Mouse (Mus musculus): ENCODE measurements at regions not wholly inside any gene's neighbourhood (a gene's known extent, or its start where the extent isn't known, plus 50 kb on each side); places are given as distances from the start of the nearest gene placed in this dataset.
"Not testable (repeated sequence)": the region's sequence is repeated elsewhere in the genome, so short reads cannot be mapped to it uniquely, and the experiment has no call there.

DNA sequence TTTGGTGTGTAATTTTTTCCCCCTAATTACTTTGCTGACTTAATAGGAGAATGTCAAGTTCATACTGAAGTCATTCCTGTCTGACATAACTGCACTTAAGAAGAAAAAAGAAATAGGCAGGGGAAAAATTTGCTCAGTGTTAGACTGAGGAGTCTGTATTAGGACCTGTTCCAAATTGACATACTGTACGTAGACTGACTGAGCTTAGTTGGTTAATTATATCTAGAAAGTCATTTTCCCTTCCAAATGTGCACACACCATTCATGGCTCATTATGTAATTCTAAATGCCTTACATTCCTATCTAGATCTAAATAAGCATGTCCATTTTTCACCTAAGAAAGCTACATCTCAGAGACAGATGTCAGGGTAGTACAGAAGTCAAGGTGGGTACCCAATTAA, 435.6 kb upstream of the Htr2a start:
- no peak for DNase-seq (ENCODE audit: low read depth)

DNA sequence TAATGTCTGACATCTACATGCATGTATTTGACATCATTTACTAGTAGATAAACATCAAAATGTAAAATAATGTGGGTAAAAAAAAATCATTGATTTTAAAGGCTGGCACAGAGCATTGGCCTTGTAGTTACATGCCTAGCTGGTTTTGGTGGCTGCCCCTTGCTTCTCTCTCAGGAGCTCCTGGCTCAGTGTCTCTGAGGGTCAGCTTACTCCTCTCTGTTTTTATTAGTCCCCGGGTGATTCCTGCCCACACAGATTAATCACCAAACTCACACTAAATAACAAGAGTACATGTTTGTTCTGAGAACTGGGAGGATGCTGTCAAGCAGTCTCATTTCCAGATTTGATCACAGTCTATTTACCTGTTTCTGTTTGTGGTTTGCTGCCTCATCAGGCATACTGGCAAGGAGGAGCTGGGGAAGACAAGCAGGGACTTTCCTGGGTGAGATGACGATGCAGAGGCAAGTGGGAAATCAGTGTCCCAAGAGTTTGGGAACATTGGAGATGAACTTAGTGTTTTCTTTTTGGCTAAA, 422.7 kb upstream of the Htr2a start:
- DNase-seq (ENCODE audit: low read depth) = no peak

DNA sequence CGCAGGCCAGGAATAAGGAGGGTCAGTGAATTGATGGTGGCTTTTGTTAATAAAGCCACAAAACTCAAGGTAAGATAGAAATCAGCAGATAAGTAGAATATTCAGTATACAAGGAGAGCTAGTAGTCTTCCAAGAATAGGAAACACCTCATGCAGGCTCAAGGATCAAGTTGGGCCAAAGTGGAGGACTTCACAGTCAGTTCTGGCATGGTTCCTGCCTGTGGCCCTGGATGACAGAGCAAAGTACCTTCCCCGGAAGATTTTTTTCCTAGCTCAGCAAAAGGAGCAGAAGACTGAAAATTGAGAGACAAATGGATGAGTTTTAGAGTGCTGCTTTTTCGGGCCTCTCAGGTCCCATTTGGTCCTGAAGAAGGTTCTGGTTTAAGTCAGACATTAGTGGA, 420.9 kb upstream of the Htr2a start:
- DNase-seq (ENCODE audit: low read depth) = no peak

DNA sequence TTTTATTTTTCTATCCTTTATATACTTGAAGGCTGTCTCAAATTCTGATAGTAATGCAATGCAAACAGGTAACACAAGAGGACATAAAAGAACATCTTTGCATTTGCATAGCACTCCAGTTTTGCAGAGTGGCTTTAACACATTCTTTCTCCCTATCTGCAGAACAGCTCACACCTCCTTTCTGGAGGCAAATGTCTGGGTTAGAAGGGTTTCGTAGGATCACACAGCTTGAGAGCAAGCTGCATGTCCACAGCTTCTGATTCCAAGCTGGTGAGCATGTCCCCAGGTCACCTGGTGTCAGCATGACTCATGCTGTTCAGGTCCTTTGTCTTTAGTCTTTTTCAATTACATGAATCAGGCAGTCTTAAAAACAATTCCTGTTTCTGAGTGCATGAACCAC, 418.5 kb upstream of the Htr2a start:
- no peak for DNase-seq (ENCODE audit: low read depth)

DNA sequence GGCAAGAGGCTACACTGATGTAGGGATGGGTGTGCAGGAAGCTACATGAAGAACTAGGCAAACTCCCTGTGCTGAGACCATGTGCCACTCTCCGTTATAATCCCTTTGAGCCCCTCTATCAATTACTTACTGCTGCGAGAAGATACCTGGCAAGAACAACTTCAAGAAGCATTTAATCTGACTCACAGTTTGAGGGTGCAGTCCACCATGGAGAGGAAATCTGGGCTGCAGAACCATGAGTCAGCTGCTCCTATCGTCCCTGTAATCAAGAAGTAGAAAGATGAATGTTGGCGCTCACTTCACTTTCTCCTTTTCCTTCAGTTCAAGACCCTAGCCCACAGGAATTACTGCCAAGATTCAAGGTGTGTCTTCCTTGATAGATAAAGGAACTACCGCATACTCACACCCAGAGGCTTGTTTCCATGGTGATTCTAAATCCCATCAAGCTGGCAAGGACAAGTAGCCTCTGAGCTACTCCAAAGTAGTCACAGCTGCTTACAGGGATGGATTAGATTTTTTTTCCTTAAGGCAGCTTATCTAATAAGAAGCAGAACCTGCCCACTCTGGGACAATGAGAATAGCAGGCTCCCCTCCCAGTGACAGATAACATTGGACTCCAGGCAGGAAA, 411.0 kb upstream of the Htr2a start:
- no peak for DNase-seq (ENCODE audit: low read depth)

DNA sequence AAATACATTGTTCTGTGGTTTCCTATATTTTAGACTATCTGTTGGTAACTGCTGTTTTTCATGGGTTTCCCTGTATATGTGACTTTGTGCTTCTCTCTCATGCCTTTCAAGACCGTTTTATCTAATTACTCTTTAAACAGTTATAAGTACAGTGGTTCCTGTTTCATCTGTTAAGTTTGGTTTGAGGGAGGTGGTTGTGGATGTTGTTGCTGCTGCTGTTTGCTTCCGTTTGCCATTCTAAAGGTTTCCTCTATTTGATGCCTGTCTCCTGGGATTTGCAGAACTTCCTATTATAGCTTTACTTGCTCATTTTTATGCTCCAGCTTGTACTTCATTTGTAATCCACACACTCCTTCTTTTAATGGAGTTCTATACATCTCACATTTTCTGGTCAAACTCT, 400.4 kb upstream of the Htr2a start:
- DNase-seq (ENCODE audit: low read depth) = no peak

DNA sequence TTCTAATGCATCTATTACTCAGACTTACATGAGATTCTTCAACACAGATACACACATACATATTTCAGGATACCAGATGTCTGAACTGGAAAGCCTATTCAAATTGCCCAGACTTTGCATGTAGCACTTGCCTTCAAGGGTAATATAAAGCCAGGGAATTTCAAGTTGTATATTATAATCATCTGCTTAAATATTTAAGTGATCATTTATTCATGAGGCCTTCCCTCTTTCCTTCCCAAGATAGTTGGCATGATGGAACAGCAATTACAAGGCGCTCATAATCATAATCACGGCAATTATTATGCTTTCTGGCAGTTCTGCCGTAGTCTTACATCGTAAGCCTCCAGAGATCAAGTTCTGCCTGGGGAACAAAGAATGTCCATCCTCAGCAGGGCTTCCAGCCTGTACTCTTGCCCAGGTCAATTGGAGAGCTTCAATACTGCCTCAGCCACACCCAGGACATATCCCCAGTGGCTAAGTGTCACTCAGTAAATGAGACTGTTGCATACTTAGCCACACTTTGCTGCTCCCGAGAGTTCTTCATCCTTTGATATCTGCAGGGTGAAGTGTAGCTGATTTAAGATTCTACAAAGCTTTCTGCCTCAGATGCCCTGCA, 391.3 kb upstream of the Htr2a start:
- DNase-seq (ENCODE audit: low read depth) = no peak

DNA sequence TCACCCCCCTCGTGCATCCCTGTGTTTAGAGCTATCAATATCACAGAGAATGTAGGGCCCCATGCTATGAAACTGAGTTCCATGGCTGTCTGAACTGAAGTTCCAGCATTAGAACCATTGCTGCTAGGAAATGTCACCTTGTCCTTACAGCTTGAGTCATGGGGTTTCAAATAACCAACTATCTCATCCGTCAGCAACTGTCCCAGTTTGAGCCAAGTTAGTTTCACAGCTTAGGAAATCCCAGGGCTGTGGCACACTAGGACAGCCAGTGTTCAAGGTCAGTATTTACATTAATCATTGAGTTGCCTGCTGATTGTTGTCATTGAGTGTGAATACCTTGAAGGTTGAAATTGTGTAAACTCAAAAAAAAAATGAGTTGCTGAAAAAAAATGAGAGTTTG, 390.6 kb upstream of the Htr2a start:
- no peak for DNase-seq (ENCODE audit: low read depth)

DNA sequence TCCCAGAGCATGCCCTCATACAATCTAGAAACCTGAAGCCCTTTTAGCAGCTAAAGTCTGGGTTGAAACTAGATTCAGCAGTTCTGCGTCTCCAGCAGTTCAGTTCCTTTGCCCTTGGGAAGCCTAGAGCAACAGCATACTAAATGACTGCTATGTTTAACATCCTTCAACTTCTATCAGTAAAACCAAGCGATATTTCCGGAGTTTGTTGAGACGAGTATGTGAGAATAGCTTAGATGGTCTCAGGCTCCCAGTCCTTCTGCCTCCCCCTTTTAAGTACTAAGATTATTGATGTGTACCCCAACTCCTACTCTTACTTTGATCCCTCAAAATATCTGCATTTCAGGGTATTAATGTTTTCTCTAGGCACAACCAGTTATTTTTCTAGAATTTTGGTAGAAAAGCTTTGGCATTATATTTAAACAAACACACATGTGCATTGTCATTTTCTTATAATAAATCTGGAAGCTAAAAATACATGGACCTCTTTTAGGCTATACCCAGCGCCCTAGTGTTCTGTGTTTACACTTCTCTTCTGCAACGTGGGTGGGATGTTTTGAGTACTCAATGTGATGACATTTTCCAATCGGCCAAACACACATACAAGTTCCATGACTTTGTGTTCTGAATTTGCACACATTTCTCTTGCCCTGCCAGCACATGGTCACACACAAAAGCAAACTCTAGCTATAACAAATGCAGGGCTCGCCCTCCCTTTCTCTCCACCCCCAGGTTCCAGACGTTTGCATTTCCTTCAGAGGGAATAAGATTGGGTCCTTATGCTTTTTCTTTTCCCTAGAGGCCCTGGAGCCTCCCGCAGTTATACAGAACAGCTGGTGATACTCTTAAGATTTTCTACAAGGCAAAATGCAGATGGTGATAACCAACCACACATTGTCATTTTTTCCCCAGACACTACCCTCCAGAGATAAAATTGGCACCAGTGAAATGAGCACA, 388.2 kb upstream of the Htr2a start:
- no peak for DNase-seq (ENCODE audit: low read depth)

DNA sequence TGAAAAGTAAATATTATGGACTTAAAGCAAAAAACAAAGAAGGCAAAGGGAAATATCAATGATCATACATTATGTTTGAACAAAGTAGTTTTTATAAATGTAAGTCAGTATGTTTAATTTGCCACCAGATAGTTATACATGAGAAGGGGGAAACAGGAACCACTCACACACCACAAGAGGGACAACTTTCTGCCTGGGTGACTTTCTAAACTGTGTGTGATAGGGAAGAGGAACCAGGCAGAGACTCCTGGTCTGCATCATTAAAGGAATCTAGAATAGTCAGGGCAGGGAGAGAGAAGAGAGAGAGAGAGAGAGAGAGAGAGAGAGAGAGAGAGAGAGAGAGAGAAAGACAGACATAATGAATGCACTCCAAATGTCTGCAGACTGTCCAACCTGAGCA, 385.6 kb upstream of the Htr2a start:
- no peak for DNase-seq (ENCODE audit: low read depth)

DNA sequence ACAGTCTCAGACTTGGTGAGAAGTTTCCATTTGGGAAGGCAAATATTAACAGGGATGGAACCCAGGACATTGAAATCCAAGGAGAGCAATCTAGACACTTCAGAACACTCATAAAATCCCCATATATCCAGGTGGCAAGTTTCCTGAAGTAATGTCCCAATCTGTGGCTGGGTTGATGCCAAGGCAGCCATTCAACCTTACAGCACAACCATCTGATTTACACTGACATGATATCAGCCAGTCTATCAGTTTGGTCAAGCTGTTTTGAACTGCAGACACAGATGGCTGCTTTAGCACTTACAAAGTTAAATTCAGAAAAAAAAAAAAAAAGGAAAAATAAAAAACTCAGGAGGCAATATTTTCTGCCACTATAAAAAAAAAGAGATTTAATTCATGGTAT, 381.2 kb upstream of the Htr2a start:
- DNase-seq (ENCODE audit: low read depth) = no peak

DNA sequence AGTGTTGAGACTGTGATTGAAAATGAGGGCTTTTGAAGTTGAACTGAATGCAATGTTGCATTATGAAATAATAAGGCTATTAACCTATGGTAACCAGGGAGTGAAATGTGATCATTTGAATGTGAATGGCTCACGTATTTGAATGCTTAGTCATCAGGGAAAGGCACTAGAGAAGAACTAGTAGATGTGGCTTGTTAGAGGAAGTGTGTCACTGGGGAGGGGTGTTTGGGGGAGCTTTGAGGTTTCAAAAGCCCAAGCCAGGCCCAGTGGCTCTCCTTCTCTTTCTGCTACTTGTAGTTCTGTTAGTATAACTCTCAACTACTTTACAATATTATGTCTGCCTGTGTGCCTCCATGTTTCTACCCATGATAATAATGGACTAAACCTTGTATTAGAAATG, 373.6 kb upstream of the Htr2a start:
- no peak for DNase-seq (ENCODE audit: low read depth)

DNA sequence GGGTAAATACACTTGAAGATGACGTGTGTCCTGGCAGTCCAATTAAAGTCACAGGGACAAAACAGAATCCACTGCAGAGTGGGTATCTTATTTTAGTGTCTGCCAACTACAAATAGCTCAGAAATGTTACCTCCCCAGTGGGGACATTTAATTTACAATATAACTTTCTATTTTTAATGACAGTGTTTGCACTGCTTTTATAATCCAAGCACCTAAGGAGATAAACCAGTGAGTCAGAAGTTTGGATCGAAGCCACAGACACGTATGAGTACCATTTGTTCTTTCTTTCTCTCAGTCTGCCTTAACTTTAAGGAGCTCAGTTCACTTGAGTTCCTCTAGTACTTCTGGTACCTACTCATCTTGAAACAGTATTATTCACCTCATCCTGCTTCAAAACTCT, 346.1 kb upstream of the Htr2a start:
- no peak for DNase-seq (ENCODE audit: low read depth)

DNA sequence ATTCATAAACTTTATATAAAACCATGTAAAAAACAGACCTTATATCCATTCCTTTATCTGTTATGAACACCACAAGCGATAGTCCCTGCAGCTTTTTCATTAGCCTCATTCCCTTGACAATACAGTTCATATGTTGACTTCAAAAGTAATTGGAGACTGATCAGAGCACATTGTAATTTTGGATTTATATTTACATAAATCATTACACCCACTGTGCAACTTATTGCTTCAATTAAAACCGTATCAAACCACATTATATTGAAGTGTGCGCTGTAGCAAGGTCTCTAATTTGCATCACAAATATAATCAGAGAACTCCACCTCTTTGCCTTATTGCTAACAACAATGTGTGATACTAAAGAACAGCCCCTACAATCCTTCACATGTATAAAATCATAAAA, 336.2 kb upstream of the Htr2a start:
- no peak for DNase-seq (ENCODE audit: low read depth)

DNA sequence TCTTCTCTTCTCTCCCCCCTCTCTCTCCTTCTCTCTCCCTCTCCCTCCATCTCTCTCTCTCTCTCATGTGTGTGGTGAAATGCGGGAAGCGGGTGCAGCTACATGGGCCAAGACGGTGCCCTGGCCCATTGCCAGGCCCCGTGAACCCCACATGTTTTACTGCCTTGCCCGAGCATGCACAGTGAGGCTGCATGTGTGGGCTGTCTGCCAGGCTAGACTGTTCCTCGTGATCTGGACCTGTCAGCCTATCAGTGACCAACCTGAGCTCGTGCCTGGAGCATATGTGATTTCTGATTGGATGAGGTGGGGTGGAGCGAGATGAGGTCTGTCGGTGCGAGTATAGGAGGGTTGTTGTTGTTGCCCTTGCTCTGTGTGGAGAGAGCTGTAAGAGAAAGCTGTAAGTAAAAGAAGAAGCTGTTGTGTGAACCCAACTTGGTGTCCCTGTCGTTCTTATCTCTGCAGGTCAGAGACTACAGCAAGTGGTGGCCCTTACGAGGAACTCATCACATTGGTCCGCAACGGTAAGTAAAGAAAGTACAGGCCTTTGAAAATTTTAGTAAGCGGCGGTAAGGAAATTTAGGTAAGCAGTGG, 333.8 kb upstream of the Htr2a start:
- DNase-seq (ENCODE audit: low read depth) = no peak

DNA sequence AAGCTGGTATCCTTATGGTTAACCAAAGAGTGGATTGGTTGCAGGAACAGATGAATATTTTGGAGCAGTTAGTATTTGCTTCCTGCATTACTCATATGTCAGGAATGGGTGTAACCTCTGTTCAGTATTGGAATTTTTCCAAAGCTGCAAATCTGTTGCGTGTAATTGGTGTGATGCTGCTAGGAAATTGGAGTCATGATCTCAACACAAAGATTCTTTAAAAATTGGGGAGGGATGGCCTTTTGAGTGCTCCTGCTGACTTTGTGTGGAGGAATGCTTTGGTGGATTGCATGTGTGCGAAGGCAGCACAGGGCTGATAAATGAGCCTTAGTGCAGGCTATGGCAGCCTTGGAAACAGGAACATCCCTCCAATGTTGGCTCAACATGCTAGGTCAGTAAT, 331.2 kb upstream of the Htr2a start:
- DNase-seq (ENCODE audit: low read depth) = not testable (repeated sequence)

DNA sequence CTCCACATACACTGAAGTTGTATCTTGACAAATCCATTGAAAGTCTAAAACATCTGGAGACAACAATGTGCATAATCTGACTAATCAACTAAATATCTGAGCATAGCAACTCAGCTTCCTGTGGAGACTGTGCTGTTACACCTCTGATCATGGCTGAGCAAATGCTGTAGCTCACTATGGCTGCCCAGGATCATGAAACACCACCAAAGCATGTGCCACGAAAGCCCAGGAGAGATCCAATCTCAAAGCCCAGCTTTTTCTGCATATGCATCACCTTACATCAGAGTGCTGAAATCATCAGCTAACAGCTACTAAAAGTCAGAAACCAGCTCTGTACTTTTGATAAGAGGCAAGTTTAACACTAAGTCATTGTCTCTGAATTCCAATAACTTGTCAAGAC, 313.3 kb upstream of the Htr2a start:
- no peak for DNase-seq (ENCODE audit: low read depth)

DNA sequence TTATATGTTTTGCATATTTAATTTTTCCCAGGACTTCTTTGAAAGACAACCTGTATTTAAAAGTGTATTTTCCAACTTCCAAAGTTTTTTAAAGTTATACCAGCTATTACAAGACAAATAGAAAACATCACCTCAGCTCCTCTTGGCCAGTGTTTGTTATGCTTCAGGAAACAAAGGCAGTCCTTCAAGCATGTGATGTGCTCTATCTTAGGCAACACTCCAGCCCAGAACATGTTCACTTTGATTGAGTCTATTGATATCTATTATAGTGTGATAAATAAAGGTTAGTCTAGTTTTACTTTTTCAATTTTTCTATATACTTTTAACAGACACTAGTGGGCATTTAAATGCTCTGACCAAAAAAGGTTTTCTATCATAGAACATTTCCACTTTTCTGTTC, 289.9 kb upstream of the Htr2a start:
- no peak for DNase-seq (ENCODE audit: low read depth)

DNA sequence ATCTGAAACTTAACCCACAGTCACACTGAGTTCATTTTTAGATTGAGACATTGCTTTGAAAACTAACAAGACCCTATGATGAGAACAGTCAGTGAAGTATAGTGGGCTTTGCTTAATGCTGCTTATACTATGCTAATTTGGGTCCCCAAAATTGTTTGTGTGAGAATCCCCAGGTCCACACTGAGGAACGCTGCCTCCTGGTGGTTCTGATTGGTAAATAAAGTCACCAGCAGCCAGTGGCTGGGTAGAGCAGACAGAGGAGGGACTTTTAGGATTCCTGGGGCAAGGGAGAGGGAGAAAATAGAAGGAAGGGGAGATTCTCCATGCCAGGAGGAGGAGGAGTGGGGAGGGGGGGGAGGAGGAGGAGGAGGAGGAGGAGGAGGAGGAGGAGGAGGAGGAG, 288.4 kb upstream of the Htr2a start:
- DNase-seq (ENCODE audit: low read depth) = no peak

DNA sequence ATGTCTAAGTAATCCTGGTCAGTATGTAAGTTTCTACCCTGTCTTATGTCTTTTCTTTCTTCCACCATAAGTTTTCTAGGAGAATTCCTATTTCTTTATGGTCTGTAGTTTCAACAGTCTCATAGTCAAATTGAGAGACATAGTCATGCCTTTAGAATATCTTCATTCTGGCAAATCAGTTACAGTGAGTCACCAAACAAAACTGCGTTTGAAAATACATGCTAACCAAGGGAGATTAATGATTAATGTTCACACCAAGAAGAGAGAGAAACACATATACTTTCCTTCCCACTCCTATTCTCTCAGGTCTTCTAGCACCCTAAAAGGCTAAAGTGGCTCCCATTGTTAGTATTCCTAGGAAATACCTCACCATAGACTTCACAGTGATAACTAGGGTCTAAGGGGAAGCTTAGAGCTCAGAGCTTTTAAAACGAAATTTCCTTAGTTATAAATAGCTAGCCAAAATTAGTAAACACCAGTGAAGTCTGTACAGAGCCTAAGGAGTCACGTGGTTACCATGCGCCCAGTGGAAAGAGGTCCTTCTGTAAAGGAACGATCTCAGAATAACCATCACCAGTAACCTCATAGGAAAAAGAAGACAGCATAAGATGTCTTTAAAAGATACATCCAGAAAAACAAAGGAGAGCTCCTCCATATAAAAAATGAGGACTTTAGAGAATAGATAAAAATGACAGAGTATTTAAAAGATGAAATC, 281.8 kb upstream of the Htr2a start:
- no peak for DNase-seq (ENCODE audit: low read depth)

DNA sequence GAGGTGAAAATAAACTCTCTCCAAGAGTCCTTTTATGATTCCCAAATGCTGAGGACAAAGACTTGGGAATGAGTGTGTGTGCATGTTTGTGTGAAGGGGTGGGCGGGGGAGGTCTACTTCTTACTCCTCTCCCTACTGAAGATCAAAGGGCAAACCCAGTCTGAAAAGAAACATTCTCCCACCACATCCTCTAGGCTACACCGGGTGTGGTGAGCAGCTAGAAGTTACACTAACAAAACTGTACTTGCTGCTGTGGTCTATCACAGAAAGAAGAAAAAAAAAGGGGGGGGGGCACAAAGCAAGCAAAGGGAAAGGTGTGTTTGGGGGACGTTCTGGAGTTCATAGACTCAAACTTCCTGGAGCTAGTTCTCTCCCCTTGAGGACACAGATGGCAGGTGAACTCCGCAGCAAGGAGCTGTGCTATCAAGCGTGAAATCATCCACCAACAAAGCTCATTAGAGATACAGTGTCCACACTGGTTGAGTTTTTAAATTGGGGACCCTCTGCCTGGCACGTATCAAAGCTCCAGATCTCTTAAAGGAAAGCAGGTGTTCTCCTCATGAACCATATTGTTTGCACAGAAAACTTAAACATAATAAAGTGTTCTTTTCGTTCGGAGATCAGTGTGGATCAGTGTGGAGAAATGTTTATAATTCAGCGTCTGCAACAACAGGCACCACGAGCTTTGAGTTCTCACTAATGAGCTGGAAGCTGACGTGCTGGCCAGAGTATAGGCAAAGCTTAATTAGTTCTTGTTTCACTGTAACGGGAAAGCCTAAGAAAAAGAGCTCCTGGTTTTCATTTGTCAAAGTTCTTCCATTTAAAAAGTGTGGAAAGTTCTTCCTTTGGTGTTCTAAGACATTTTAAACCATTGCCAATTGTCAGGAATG, 280.7 kb upstream of the Htr2a start:
- DNase-seq (ENCODE audit: low read depth) = peak; percentile 35
